Mouse (Mus musculus) ES-E14 (cell line): ENCODE measurements around the gene Gsdma3. TPM values are rescaled to one million over a fixed set of nuclear protein-coding genes. Genes with fewer than 3 reads are reported as not detected.
"Not testable (repeated sequence)": the region's sequence is repeated elsewhere in the genome, so short reads cannot be mapped to it uniquely, and the experiment has no call there.

Source experiments
- DNase-seq: peaks from one replicate; pipeline ENCODE4 v3.0.0-alpha.2; 2013; ENCODE audit warnings: low read depth, low spot score
- H3K27ac ChIP-seq: 2 replicates; pipeline ENCODE4 v1.5.1; 2012; ENCODE audit warnings: low read depth, mild to moderate bottlenecking, low read length, moderate library complexity, mixed read lengths; ENCODE audit not compliant: poor library complexity, insufficient read depth, severe bottlenecking
- H3K36me3 ChIP-seq: 2 replicates; pipeline ENCODE4 v1.6.1; 2012; ENCODE audit warnings: mild to moderate bottlenecking, low read length, moderate library complexity, mixed read lengths; ENCODE audit not compliant: control insufficient read depth, poor library complexity, insufficient read depth, severe bottlenecking
- H3K4me1 ChIP-seq, 2 experiments: fragments of 150-350 bp in 1 of 2; sonication (generic) in 1 of 2; 2 replicates each; pipeline ENCODE4 v1.6.1; 2012; ENCODE audit warnings: low read length in 2 of 2, mild to moderate bottlenecking in 1 of 2, mixed read lengths in 1 of 2; ENCODE audit not compliant: control insufficient read depth in 2 of 2, insufficient read depth in 2 of 2, poor library complexity in 1 of 2
- H3K4me3 ChIP-seq, 2 experiments: fragments of 150-350 bp in 1 of 2; sonication (generic) in 1 of 2; 2 replicates each; pipeline ENCODE4 v1.5.1; 2012; ENCODE audit warnings: low read length in 2 of 2, low read depth in 1 of 2, mild to moderate bottlenecking in 1 of 2, mixed read lengths in 1 of 2; ENCODE audit not compliant: insufficient read depth in 1 of 2, poor library complexity in 1 of 2, severe bottlenecking in 1 of 2
- H3K9ac ChIP-seq: 2 replicates; pipeline ENCODE4 v1.6.1; 2012; ENCODE audit warnings: low read depth, mild to moderate bottlenecking, low read length, mixed read lengths; ENCODE audit not compliant: poor library complexity, insufficient read depth, severe bottlenecking
- H3K9me3 ChIP-seq: fragments of 150-350 bp; sonication (generic); 2 replicates; pipeline ENCODE4 v1.6.1; 2012; ENCODE audit warnings: low read depth, mild to moderate bottlenecking, low read length; ENCODE audit not compliant: control insufficient read depth, insufficient read depth
- CHD2 ChIP-seq: IDR thresholded peaks from 2 replicates; pipeline ENCODE4 v1.6.1; 2014; ENCODE audit warnings: mild to moderate bottlenecking, low read depth, low read length, inconsistent platforms
- HCFC1 ChIP-seq: IDR thresholded peaks from 2 replicates; pipeline ENCODE4 v1.6.1; 2012; ENCODE audit warnings: low read length, inconsistent platforms, borderline replicate concordance; ENCODE audit not compliant: insufficient read depth
- MAFK ChIP-seq: IDR thresholded peaks from 2 replicates; pipeline ENCODE4 v1.6.1; 2014; ENCODE audit warnings: mild to moderate bottlenecking, low read depth, low read length, inconsistent platforms; ENCODE audit not compliant: insufficient read depth
- ZC3H11A ChIP-seq: IDR thresholded peaks from 2 replicates; pipeline ENCODE4 v1.6.1; 2012; ENCODE audit warnings: low read depth, mild to moderate bottlenecking, inconsistent platforms, low read length, borderline replicate concordance
- ZNF384 ChIP-seq: IDR thresholded peaks from 2 replicates; pipeline ENCODE4 v1.6.1; 2012; ENCODE audit warnings: low read depth, low read length, inconsistent platforms
- in situ Hi-C, 2 experiments: fragments of 600-800 bp; cut with MboI; formaldehyde crosslinking; loops; one replicate each; pipeline ENCODE4 v1.15.1; 2025; ENCODE audit warnings: low sequenced_read_pairs in 2 of 2, inconsistent platforms in 1 of 2; ENCODE audit not compliant: unreplicated experiment in 2 of 2
- total RNA-seq: library from RNA; depleted of rRNA; stranded (reverse); fragments of 300-350 nt; gene quantifications from 2 replicates; pipeline ENCODE4 v1.2.3, GENCODE M21; 2012

The Gsdma3 gene
- total RNA-seq, 1 experiment: not detected

GRCm38 (mm10) chr11:98628706-98629105 is 2.5 kb downstream of the Gsdma3 start:
- Histone ChIP-seq H3K4me3 (no peak overlapping the region), H3K9ac (no peak overlapping the region), H3K9me3 (no peaks in the 10 kb centered on the region), H3K27ac (no peak overlapping the region), H3K4me1 (no peaks in the 10 kb centered on the region), H3K36me3 (no peaks in the 10 kb centered on the region)
- no peak for TF ChIP-seq MAFK
- TF ChIP-seq ZC3H11A: no peak
- TF ChIP-seq CHD2: no peak
- TF ChIP-seq ZNF384: no peak
- TF ChIP-seq HCFC1: no peak
- in situ Hi-C loops: no loop called here
- DNase-seq: no peak

- TF ChIP-seq CHD2 (no peak), HCFC1 (no peak), ZNF384 (no peak), ZC3H11A (no peak), MAFK (no peak)
These were observed 4.5 kb downstream of the Gsdma3 start for GRCm38 (mm10) chr11:98630646-98631045.

GRCm38 (mm10) chr11:98635312-98635970 is 9.3 kb downstream of the Gsdma3 start:
- not testable (repeated sequence) for H3K36me3 ChIP-seq

More at GRCm38 (mm10) chr11:98630646-98631045, 4.5 kb downstream of the Gsdma3 start:
- H3K4me3 ChIP-seq: no peak overlapping the region
- in situ Hi-C loops: no loop called here
- no peak overlapping the region for H3K27ac ChIP-seq
- H3K9me3 ChIP-seq: no peaks in the 10 kb centered on the region
- H3K9ac ChIP-seq: no peak overlapping the region
- H3K4me1 ChIP-seq: no peaks in the 10 kb centered on the region
- no peaks in the 10 kb centered on the region for H3K36me3 ChIP-seq
- no peak for DNase-seq

GRCm38 (mm10) chr11:98637501-98637900 is 11.3 kb downstream of the Gsdma3 start:
- DNase-seq: no peak
- no peaks in the 10 kb centered on the region for H3K4me1 ChIP-seq
- H3K27ac ChIP-seq: no peak overlapping the region
- no peak overlapping the region for H3K4me3 ChIP-seq
- TF ChIP-seq HCFC1 (no peak), MAFK (no peak), CHD2 (no peak), ZC3H11A (no peak), ZNF384 (no peak)
- H3K36me3 ChIP-seq: no peaks in the 10 kb centered on the region
- no peak overlapping the region for H3K9ac ChIP-seq
- no peaks in the 10 kb centered on the region for H3K9me3 ChIP-seq
- in situ Hi-C loops: no loop called here

More at GRCm38 (mm10) chr11:98635312-98635970, 9.3 kb downstream of the Gsdma3 start:
- H3K4me3 ChIP-seq, H3K9ac ChIP-seq, in situ Hi-C loops, H3K27ac ChIP-seq, H3K4me1 ChIP-seq, H3K9me3 ChIP-seq: not testable (repeated sequence)
- peak; percentile 22 for DNase-seq

- TF ChIP-seq MAFK (no peak), HCFC1 (no peak), CHD2 (no peak), ZC3H11A (no peak), ZNF384 (no peak)
- Histone ChIP-seq H3K27ac (no peak overlapping the region), H3K9me3 (no peaks in the 10 kb centered on the region), H3K4me3 (no peak overlapping the region), H3K36me3 (no peaks in the 10 kb centered on the region), H3K4me1 (no peaks in the 10 kb centered on the region), H3K9ac (no peak overlapping the region)
- in situ Hi-C loops: no loop called here
- no peak for DNase-seq
These were observed 13.9 kb downstream of the Gsdma3 start for GRCm38 (mm10) chr11:98640091-98640490.
